Mouse (Mus musculus): ENCODE results near the gene Kat6b.
"Not testable (repeated sequence)": the region's sequence is repeated elsewhere in the genome, so short reads cannot be mapped to it uniquely, and the experiment has no call there.

The Kat6b gene

GRCm38 (mm10) chr14:21481231-21481630 lies at the start of gene Kat6b:
Gene Kat6b (plus strand): TSS chr14:21481434.
- DNase-seq (ENCODE audit: low spot score in 2 of 2), result no peak

GRCm38 (mm10) chr14:21433415-21433814 lies 47.8 kb upstream of the Kat6b start:
- DNase-seq (ENCODE audit: low spot score in 2 of 2), result no peak

DNA sequence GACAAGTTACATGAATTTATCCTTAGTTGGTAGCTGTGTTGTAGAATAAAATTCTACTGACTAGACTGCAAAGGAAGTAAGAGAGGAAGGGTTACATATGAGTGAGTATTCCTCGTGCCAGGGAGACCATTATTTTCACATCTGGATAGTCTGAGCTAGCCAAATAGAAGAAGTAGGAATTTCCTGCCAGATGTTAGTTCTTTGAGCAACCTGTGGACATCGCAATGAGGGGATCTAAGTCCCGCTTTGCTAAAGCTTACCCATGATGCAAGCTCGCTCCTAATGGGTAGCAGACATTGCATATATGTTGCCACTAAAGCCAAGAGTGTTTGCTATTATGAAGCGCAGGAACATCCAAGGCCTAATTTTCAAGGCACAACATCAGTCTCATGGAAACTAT lies 47.2 kb upstream of the Kat6b start:
- DNase-seq (ENCODE audit: low spot score in 2 of 2), result no peak

DNA sequence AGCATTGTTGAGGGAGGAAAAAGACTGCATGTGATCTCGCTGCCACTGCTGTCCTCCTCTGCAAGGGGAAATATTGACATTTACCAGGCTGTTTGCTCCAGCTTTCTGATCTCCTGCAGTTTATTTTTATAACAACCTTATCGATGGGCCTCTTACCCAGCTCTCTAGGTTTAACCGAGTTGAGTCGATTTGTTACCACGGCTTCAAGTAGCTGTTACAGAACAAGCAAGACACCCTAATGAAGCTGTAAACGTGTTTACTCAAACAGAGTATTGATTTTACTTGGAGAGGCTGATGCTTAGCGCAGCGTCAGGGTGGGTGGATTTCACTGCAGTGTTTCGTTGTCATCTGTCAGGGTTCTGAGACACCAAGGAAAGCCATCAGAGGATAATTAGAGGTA lies 46.5 kb upstream of the Kat6b start:
- no peak for DNase-seq (ENCODE audit: low spot score in 2 of 2)

- no peak for DNase-seq (ENCODE audit: low spot score in 2 of 2)
Measured at GRCm38 (mm10) chr14:21439785-21440184, 41.4 kb upstream of the Kat6b start.

GRCm38 (mm10) chr14:21440526-21440925 lies 40.7 kb upstream of the Kat6b start:
- DNase-seq (ENCODE audit: low spot score in 2 of 2), result no peak

- no peak for DNase-seq (ENCODE audit: low spot score in 2 of 2)
Measured at GRCm38 (mm10) chr14:21441772-21442533, 39.3 kb upstream of the Kat6b start.

- DNase-seq (ENCODE audit: low spot score in 2 of 2), result no peak
Measured at GRCm38 (mm10) chr14:21452581-21452980, 28.7 kb upstream of the Kat6b start.

GRCm38 (mm10) chr14:21453896-21454295 lies 27.3 kb upstream of the Kat6b start:
- no peak for DNase-seq (ENCODE audit: low spot score in 2 of 2)

GRCm38 (mm10) chr14:21455654-21456350 lies 25.4 kb upstream of the Kat6b start:
- no peak for DNase-seq (ENCODE audit: low spot score in 2 of 2)

DNA sequence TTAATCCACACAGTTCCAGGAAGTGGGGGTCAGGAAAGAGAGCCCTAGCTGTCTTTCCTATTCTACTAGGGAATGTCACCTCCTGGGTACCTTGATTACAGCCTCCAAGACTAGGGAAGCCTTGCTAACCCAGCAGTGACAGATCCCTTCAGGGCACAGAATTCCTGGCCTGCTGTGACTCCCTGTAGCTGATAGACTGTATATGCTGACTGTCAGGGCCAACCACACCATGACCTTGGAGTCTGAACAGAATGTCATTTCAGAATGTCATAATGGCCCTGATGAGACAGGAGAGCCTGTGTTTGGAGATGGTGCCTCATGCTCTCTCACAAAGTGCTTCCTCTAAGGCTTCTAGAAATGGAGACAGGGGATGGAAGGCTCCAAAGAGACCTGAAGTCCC lies 24.7 kb upstream of the Kat6b start:
- DNase-seq (ENCODE audit: low spot score in 2 of 2), result no peak

DNA sequence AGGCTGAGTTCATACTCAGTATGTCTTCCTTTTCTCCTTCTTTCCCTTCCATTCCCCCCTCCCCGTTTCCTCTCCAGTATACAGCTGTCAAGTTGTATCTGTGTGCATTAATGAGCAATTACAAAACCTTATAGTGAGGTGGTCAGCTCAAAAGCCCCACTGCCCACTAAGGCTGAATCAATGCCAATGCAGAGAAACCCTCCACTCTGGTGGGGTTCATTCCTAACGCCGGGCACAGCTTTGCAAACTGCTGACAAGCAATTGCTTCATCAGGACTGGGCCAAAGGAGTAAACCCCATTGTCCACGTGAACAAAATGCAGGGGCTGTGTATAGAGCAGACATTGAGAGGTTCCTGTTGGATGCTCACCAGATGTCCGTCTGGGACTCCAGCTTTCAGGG lies 23.4 kb upstream of the Kat6b start:
- DNase-seq (ENCODE audit: low spot score in 2 of 2), result no peak

DNA sequence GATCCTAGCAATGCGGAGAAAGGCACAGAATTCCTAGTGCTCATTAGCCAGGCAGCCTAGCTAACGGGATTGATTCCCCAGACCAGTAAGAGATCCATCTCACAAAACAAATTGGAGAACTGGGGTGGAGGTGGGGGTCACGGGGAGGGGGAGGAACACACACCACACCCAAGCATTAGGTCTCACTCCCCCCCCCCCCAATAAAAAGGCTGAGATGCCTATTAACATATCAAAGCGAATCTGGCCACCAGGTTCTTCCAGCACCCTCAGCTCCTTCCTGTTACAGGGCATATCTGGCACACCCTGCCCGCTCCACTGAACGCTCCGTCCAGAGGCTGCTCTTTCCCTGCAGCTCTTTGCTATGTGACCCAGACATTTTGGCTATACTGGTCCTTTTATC lies 22.5 kb upstream of the Kat6b start:
- no peak for DNase-seq (ENCODE audit: low spot score in 2 of 2)

GRCm38 (mm10) chr14:21459163-21459562 lies 22.1 kb upstream of the Kat6b start:
- no peak for DNase-seq (ENCODE audit: low spot score in 2 of 2)

GRCm38 (mm10) chr14:21462398-21462797 lies 18.8 kb upstream of the Kat6b start:
- DNase-seq (ENCODE audit: low spot score in 2 of 2), result no peak

DNA sequence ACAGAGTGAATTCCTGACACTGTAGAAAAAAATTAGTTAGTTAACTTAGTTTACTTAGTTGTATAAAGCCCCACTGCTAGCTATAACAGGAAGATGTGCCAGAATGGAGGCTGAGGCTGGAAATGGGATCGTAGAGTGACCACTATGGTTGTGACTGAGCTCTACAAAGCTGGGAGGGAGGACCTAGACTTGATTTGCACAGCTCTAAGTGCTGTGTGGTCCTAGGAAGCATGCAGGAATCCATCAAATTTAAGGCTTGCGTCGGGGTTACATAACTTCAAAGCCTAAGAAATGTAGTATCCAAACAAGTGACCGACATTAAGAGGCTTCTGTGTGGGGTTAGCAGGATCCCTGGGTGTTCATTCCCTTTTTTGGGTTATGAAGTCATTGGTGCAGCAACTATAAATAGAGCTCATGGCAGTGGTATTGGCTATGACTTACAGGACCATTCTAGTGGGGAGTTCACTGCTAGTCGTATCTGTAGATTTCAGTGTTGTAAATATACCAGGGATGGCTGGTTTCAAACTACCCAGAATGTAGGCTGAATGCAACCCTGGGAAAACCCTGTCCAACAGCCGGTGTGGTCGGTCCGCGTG lies 18.0 kb upstream of the Kat6b start:
- DNase-seq (ENCODE audit: low spot score in 2 of 2), result no peak

GRCm38 (mm10) chr14:21470386-21470785 lies 10.8 kb upstream of the Kat6b start:
- DNase-seq (ENCODE audit: low spot score in 2 of 2), result no peak

GRCm38 (mm10) chr14:21471975-21472374 lies 9.3 kb upstream of the Kat6b start:
- no peak for DNase-seq (ENCODE audit: low spot score in 2 of 2)

DNA sequence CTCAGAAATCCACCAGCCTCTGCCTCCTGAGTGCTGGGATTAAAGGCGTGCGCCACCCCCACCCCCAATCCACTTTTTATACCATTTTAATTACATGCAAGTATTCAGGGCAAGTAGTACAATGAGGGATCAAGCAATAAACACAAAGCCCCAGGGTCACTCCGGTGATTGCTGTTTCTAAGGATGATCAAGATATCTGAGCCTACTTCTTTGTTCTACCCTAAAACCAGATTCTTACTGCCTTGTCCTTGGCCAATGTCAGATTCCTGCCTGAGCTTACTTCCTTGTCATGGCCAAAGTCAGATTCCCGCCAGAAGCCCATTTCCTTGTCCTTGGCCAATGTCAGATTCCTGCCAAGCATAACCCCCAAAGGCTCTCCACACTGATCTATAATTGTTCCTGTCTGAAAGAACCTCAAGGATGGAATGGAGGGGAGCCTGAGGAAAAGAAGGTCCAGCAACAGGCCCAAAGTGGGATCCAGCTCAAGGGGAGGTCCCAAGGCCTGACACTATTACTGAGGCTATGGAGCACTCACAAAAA lies 6.6 kb upstream of the Kat6b start:
- not testable (repeated sequence) for DNase-seq (ENCODE audit: low spot score in 2 of 2)

GRCm38 (mm10) chr14:21477181-21477580 lies 4.1 kb upstream of the Kat6b start:
- no peak for DNase-seq (ENCODE audit: low spot score in 2 of 2)

GRCm38 (mm10) chr14:21479566-21479965 lies 1.7 kb upstream of the Kat6b start:
- DNase-seq (ENCODE audit: low spot score in 2 of 2), result no peak

- DNase-seq (ENCODE audit: low spot score in 2 of 2), result no peak
Measured at GRCm38 (mm10) chr14:21480191-21480590, 1.0 kb upstream of the Kat6b start.

DNA sequence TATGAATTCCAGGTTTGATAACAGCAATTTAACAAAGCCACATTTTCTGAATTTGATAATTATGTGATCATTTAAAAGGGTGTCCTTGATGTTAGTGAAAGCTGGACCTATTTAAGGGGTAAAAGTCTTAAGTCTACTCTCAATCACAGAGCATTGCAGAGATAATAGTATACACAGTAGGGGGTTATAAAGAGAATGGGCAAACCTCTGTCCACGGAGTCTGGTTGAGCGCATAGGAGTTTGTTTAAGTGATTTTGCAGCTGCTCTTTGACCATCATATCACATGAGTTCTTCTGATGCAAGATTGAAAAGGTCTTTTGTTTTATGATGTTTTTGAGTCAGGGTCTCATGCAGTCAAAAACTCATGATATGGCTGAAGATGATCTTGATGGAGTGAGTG lies 3.0 kb downstream of the Kat6b start:
- no peak for DNase-seq (ENCODE audit: low spot score in 2 of 2)

Data from heart, adult 9 months (tissue).